In genomic region chr14:118826346-118826745, GRCm38 (mm10) we compare ENCODE assay signal across 1 mouse cellular context.
TF ChIP-seq lines count a peak whose summit lies in the region.

No protein-coding gene starts in this region.

TF ChIP-seq in CH12.LX, 34 proteins besides CTCF, POLR2A, EP300 and RAD21 (continued from another document):
- no peak for TF ChIP-seq RCOR1 (conservative IDR thresholded peaks at IDR 0.05; ENCODE audit: low read depth, low read length)
- no peak for TF ChIP-seq USF2 (conservative IDR thresholded peaks at IDR 0.05; ENCODE audit: low read depth, low read length)
- no peak for TF ChIP-seq TBP (conservative IDR thresholded peaks at IDR 0.05; ENCODE audit: low read depth, low read length)
- TF ChIP-seq ZC3H11A (IDR thresholded peaks at IDR 0.05; ENCODE audit: low read depth, low read length), result no peak
- TF ChIP-seq ETS1 (conservative IDR thresholded peaks at IDR 0.05; ENCODE audit: low read depth, low read length), result no peak
- TF ChIP-seq HCFC1 (IDR thresholded peaks at IDR 0.05; ENCODE audit: low read depth, low read length), result no peak
